Mouse (Mus musculus) olfactory bulb, adult 2 months (tissue): ENCODE measurements around the gene Ube2v1.

ENCODE experiments used
- CTCF ChIP-seq: fragments of 200-500 bp; IDR thresholded peaks from 2 replicates; pipeline ENCODE4 v1.5.1; 2012; ENCODE audit warnings: low read depth, mild to moderate bottlenecking, low read length, moderate library complexity; ENCODE audit not compliant: insufficient read depth
- POLR2A ChIP-seq: fragments of 200-500 bp; IDR thresholded peaks from 2 replicates; pipeline ENCODE4 v1.6.1; 2012; ENCODE audit warnings: mild to moderate bottlenecking, low read depth, low read length, moderate library complexity; ENCODE audit not compliant: insufficient read depth

DNA sequence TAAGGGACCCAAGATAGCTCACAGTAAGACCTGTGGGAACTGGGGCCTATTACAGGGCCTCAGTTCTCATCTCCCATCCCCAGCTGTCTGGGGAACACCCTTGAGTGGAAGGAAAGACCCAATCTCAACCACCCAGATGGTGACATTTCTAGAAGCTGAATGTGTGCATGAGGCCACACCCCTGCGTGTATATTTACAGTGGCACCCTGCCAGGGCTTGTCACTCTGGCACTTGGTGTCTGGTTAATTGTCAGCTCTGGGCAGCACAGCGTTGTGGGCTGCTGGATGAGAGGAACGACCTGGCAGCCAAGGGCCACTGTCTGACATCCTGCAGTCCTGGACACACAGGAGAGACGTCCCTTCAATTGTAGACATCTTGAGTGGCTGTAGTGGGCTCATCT, 3.0 kb downstream of the Ube2v1 start:
- TF ChIP-seq POLR2A (no peak), CTCF (no peak)
